Mouse (Mus musculus) limb, embryonic 14.5 days (tissue): ENCODE results near the gene Nrcam. TPM values are rescaled to one million over a fixed set of nuclear protein-coding genes. Genes with fewer than 3 reads are reported as not detected.

Experiments
- ATAC-seq: fragments of 200-750 bp; cut with Nextera tagmentation; 2 replicates; pipeline ENCODE4 v1.8.0; 2017; ENCODE audit warnings: low read depth, moderate number of reproducible peaks, moderate TSS enrichment; ENCODE audit not compliant: low FRiP score
- DNase-seq: peaks from one replicate; pipeline ENCODE4 v3.0.0-alpha.2; 2015; ENCODE audit warnings: low spot score
- H3K27ac ChIP-seq: fragments of 300-500 bp; sonication (generic); replicated peaks from 2 replicates; pipeline ENCODE4 v1.5.1; 2014; ENCODE audit warnings: low read depth, mild to moderate bottlenecking, low read length, moderate library complexity, mixed read lengths
- H3K27me3 ChIP-seq: fragments of 300-500 bp; sonication (generic); 2 replicates; pipeline ENCODE4 v1.6.1; 2014; ENCODE audit warnings: low read length, mixed read lengths; ENCODE audit not compliant: control insufficient read depth, insufficient read depth
- H3K36me3 ChIP-seq: fragments of 300-500 bp; sonication (generic); 2 replicates; pipeline ENCODE4 v1.6.1; 2014; ENCODE audit warnings: mild to moderate bottlenecking, low read length, moderate library complexity, mixed read lengths; ENCODE audit not compliant: control insufficient read depth, insufficient read depth
- H3K4me1 ChIP-seq: fragments of 300-500 bp; sonication (generic); 2 replicates; pipeline ENCODE4 v1.6.1; 2014; ENCODE audit warnings: antibody characterized with exemption, low read length, mixed read lengths; ENCODE audit not compliant: control insufficient read depth, insufficient read depth
- H3K4me2 ChIP-seq: fragments of 300-500 bp; sonication (generic); replicated peaks from 2 replicates; pipeline ENCODE4 v1.6.1; 2014; ENCODE audit warnings: low read depth, mild to moderate bottlenecking, low read length, moderate library complexity; ENCODE audit not compliant: severe bottlenecking
- H3K4me3 ChIP-seq: fragments of 300-500 bp; sonication (generic); replicated peaks from 2 replicates; pipeline ENCODE4 v1.5.1; 2014; ENCODE audit warnings: low read length
- H3K9ac ChIP-seq: fragments of 300-500 bp; sonication (generic); 2 replicates; pipeline ENCODE4 v1.6.1; 2014; ENCODE audit warnings: mild to moderate bottlenecking, low read depth, low read length, moderate library complexity; ENCODE audit not compliant: severe bottlenecking
- H3K9me3 ChIP-seq: fragments of 300-500 bp; sonication (generic); 2 replicates; pipeline ENCODE4 v1.6.1; 2016; ENCODE audit warnings: low read length; ENCODE audit not compliant: control insufficient read depth
- POLR2A ChIP-seq: fragments of 200-500 bp; IDR thresholded peaks from 2 replicates; pipeline ENCODE4 v1.8.0; 2012; ENCODE audit warnings: inconsistent platforms, mild to moderate bottlenecking, moderate library complexity, borderline replicate concordance; ENCODE audit not compliant: insufficient read depth, insufficient read length; ENCODE audit errors: extremely low read depth
- WGBS: fragments of 180-500 bp; shearing (Covaris S2); extraction: QIAGEN DNeasy Blood & Tissue Kit; methylation state at CpG from one replicate; pipeline ENCODE4 v1.1.7; 2014; 5-methylcytosine and 5-hydroxymethylcytosine counted together
- polyA plus RNA-seq, 2 experiments: library from polyadenylated mRNA; depleted of rRNA in 1 of 2; stranded (reverse) in 1 of 2; unstranded in 1 of 2; fragments of >200 nt; fragmentation: Nextera tagmentation in 1 of 2; extraction: Ambion mirVana in 1 of 2; gene quantifications; 2 replicates each; pipeline versions ENCODE4 v1.2.1 to v1.2.3; 2012 to 2014

The Nrcam gene
- polyA plus RNA-seq, 2 experiments: 1.6 to 4.0 TPM

GRCm38 (mm10) chr12:44432727-44433126 is 104.0 kb downstream of the Nrcam start:
- Histone ChIP-seq H3K9ac (no peak overlapping the region), H3K9me3 (no peaks in the 10 kb centered on the region), H3K27ac (no peak overlapping the region), H3K4me2 (no peak overlapping the region), H3K36me3 (no peaks in the 10 kb centered on the region), H3K4me3 (no peak overlapping the region), H3K27me3 (no peaks in the 10 kb centered on the region), H3K4me1 (no peaks in the 10 kb centered on the region)
- WGBS: 76% methylated on average over 3 of the region's 3 CpGs
- ATAC-seq: no peak
- no peak for DNase-seq
- no peak for TF ChIP-seq POLR2A

- DNase-seq: no peak
- no peaks in the 10 kb centered on the region for H3K27me3 ChIP-seq
- no peak overlapping the region for H3K4me2 ChIP-seq
- peaks cover 3% of the 10 kb centered on the region; the same call in 1 of the 2 replicates for H3K4me1 ChIP-seq
- no peak for TF ChIP-seq POLR2A
- ATAC-seq: no peak
- no peak overlapping the region for H3K9ac ChIP-seq
- no peak overlapping the region for H3K27ac ChIP-seq
- 47% methylated on average over 13 of the region's 13 CpGs for WGBS
- H3K36me3 ChIP-seq: no peaks in the 10 kb centered on the region
- H3K4me3 ChIP-seq: no peak overlapping the region
- H3K9me3 ChIP-seq: no peaks in the 10 kb centered on the region
These were observed 108.6 kb downstream of the Nrcam start for GRCm38 (mm10) chr12:44437046-44437827.

- ATAC-seq: no peak
- Histone ChIP-seq H3K27ac (no peak overlapping the region), H3K4me2 (0 out of 2 replicates have a peak overlapping the region, but pooled peaks have one; percentile 10), H3K4me3 (no peak overlapping the region), H3K9ac (no peak overlapping the region), H3K9me3 (no peaks in the 10 kb centered on the region), H3K36me3 (no peaks in the 10 kb centered on the region), H3K4me1 (peaks cover 3% of the 10 kb centered on the region; the same call in 1 of the 2 replicates), H3K27me3 (no peaks in the 10 kb centered on the region)
- 11% methylated on average over 8 of the region's 8 CpGs for WGBS
- TF ChIP-seq POLR2A: no peak
- no peak for DNase-seq
These were observed 110.2 kb downstream of the Nrcam start for GRCm38 (mm10) chr12:44438884-44439283.

- ATAC-seq (no peak), DNase-seq (no peak)
- 28% methylated on average over 4 of the region's 4 CpGs for WGBS
- no peak overlapping the region for H3K27ac ChIP-seq
- no peak for TF ChIP-seq POLR2A
- no peaks in the 10 kb centered on the region for H3K27me3 ChIP-seq
- H3K4me1 ChIP-seq: peaks cover 3% of the 10 kb centered on the region; the same call in 1 of the 2 replicates
- no peak overlapping the region for H3K4me2 ChIP-seq
- no peak overlapping the region for H3K4me3 ChIP-seq
- H3K9ac ChIP-seq: no peak overlapping the region
- no peaks in the 10 kb centered on the region for H3K36me3 ChIP-seq
- no peaks in the 10 kb centered on the region for H3K9me3 ChIP-seq
These were observed 111.5 kb downstream of the Nrcam start for GRCm38 (mm10) chr12:44440230-44440629.

GRCm38 (mm10) chr12:44450930-44451329 is 122.2 kb downstream of the Nrcam start:
- no peaks in the 10 kb centered on the region for H3K9me3 ChIP-seq
- H3K4me2 ChIP-seq: no peak overlapping the region
- no peaks in the 10 kb centered on the region for H3K4me1 ChIP-seq
- no peak overlapping the region for H3K9ac ChIP-seq
- no peak overlapping the region for H3K27ac ChIP-seq
- no peaks in the 10 kb centered on the region for H3K27me3 ChIP-seq
- no peak for TF ChIP-seq POLR2A
- no peak overlapping the region for H3K4me3 ChIP-seq
- ATAC-seq: no peak
- H3K36me3 ChIP-seq: no peaks in the 10 kb centered on the region
- DNase-seq: no peak
- 79% methylated on average over 6 of the region's 6 CpGs for WGBS
